Mouse (Mus musculus) lung, embryonic 14.5 days (tissue): ENCODE measurements around the gene Csn3. TPM values are rescaled to one million over a fixed set of nuclear protein-coding genes. Genes with fewer than 3 reads are reported as not detected.

Experiments
- ATAC-seq: fragments of 200-750 bp; cut with Nextera tagmentation; 2 replicates; pipeline ENCODE4 v1.8.0; 2017; ENCODE audit warnings: mild to moderate bottlenecking, moderate TSS enrichment, moderate library complexity; ENCODE audit not compliant: insufficient read depth
- DNase-seq: peaks from one replicate; pipeline ENCODE4 v3.0.0-alpha.2; 2015
- H3K27ac ChIP-seq: fragments of 300-500 bp; sonication (generic); 2 replicates; pipeline ENCODE4 v1.5.1; 2014; ENCODE audit warnings: low read depth, mild to moderate bottlenecking, moderate library complexity
- H3K27me3 ChIP-seq: fragments of 300-500 bp; sonication (generic); 2 replicates; pipeline ENCODE4 v1.6.1; 2014; ENCODE audit warnings: low read length, control low read depth; ENCODE audit not compliant: insufficient read depth
- H3K36me3 ChIP-seq: fragments of 300-500 bp; sonication (generic); 2 replicates; pipeline ENCODE4 v1.6.1; 2014; ENCODE audit warnings: control low read depth; ENCODE audit not compliant: insufficient read depth
- H3K4me1 ChIP-seq: fragments of 300-500 bp; sonication (generic); 2 replicates; pipeline ENCODE4 v1.6.1; 2014; ENCODE audit warnings: antibody characterized with exemption, control low read depth; ENCODE audit not compliant: insufficient read depth
- H3K4me2 ChIP-seq: fragments of 300-500 bp; sonication (generic); 2 replicates; pipeline ENCODE4 v1.6.1; 2014; ENCODE audit warnings: mild to moderate bottlenecking
- H3K4me3 ChIP-seq: fragments of 300-500 bp; sonication (generic); 2 replicates; pipeline ENCODE4 v1.5.1; 2014; ENCODE audit warnings: low read depth, low read length
- H3K9ac ChIP-seq: fragments of 300-500 bp; sonication (generic); 2 replicates; pipeline ENCODE4 v1.6.1; 2014
- H3K9me3 ChIP-seq: fragments of 300-500 bp; sonication (generic); 2 replicates; pipeline ENCODE4 v1.6.1; 2016; ENCODE audit warnings: low read depth, low read length, control low read depth
- CTCF ChIP-seq: IDR thresholded peaks from 2 replicates; pipeline ENCODE4 v1.5.1; 2016; ENCODE audit warnings: antibody characterized with exemption, low read depth
- WGBS: fragments of 180-500 bp; shearing (Covaris S2); extraction: QIAGEN DNeasy Blood & Tissue Kit; methylation state at CpG from one replicate; pipeline ENCODE4 v1.1.7; 2014; 5-methylcytosine and 5-hydroxymethylcytosine counted together
- polyA plus RNA-seq: library from polyadenylated mRNA; unstranded; fragments of >200 nt; fragmentation: Nextera tagmentation; extraction: Ambion mirVana; gene quantifications from 2 replicates; pipeline ENCODE4 v1.2.1, GENCODE M21; 2014

Csn3 gene
- not detected in 2 replicates for polyA plus RNA-seq

DNA sequence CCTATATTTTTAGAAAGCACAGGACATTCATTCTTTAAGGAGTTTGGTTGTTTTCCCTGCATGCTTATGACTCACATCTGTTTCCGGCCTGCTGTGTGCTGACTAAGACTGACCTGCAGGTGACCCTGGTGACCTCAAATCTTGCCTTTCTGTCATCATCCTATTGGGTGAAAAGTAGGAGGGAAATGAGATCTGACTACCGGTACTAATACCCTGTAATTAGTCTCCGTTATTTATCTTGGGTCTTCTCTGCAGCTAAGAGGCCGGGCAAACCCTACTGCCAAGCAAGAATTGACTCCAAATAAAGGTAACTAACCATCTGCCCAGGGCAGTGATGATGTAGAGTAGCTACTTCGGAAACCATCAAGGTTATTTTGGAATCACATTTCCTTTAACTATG lies at the start of gene Csn3:
TSS of gene Csn3 (plus strand) at position 208 of the 400 bp plus-strand sequence.
- DNase-seq (no peak), ATAC-seq (no peak)
- Histone ChIP-seq H3K4me1 (no peaks in the 10 kb centered on the region), H3K4me2 (no peak within 1 kb of the TSS), H3K36me3 (no peaks in the 10 kb centered on the region), H3K9me3 (no peaks in the 10 kb centered on the region), H3K9ac (no peak within 1 kb of the TSS), H3K27ac (no peak within 1 kb of the TSS), H3K27me3 (no peaks in the 10 kb centered on the region), H3K4me3 (no peak within 1 kb of the TSS)
- TF ChIP-seq CTCF = no peak
- WGBS = 37% methylated on average over 5 of the region's 5 CpGs

GRCm38 (mm10) chr5:87884729-87885128 lies 40.6 kb upstream of the Csn3 start, which contains the start of gene Odam:
Odam (plus strand) TSS chr5:87885029.
- ATAC-seq = no peak
- Histone ChIP-seq H3K9me3 (no peaks in the 10 kb centered on the region), H3K9ac (no peak within 1 kb of the TSS), H3K4me2 (no peak within 1 kb of the TSS), H3K27me3 (no peaks in the 10 kb centered on the region), H3K27ac (no peak within 1 kb of the TSS), H3K4me3 (no peak within 1 kb of the TSS), H3K36me3 (no peaks in the 10 kb centered on the region), H3K4me1 (no peaks in the 10 kb centered on the region)
- DNase-seq = no peak
- WGBS = 89% methylated on average over 1 of the region's 1 CpGs
- no peak for TF ChIP-seq CTCF

DNA sequence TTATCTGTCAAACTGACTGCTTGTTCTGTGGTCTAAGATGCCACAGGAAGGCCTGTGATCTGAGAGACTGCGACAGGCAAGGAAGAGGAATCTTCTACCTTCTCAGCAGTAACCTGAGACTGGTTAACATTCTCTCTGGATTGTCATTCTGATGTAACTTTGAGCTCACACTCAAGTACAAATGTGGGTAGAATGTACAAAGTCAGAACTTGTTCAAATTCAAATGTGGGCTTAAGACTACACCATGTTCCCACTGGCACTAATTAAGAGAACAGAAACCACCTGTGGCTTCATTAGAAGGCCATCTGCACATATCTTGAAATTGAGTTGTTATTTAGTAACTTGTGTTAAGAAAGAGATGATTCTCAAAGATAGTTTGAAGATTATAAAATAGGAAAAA lies 6.2 kb downstream of the Csn3 start:
- no peaks in the 10 kb centered on the region for H3K36me3 ChIP-seq
- no peak overlapping the region for H3K9ac ChIP-seq
- H3K9me3 ChIP-seq = no peaks in the 10 kb centered on the region
- no peaks in the 10 kb centered on the region for H3K27me3 ChIP-seq
- no peak overlapping the region for H3K27ac ChIP-seq
- 74% methylated on average over 1 of the region's 1 CpGs for WGBS
- H3K4me3 ChIP-seq = no peak overlapping the region
- no peak overlapping the region for H3K4me2 ChIP-seq
- ATAC-seq = no peak
- no peak for TF ChIP-seq CTCF
- DNase-seq = no peak
- no peaks in the 10 kb centered on the region for H3K4me1 ChIP-seq

- Histone ChIP-seq H3K4me3 (no peak overlapping the region), H3K9ac (no peak overlapping the region), H3K27ac (no peak overlapping the region), H3K4me2 (no peak overlapping the region), H3K27me3 (no peaks in the 10 kb centered on the region), H3K36me3 (no peaks in the 10 kb centered on the region), H3K4me1 (no peaks in the 10 kb centered on the region), H3K9me3 (no peaks in the 10 kb centered on the region)
- TF ChIP-seq CTCF = 0 out of 2 replicates have a peak, but pooled peaks have one; percentile 2
- ATAC-seq (no peak), DNase-seq (peak; percentile 34)
- WGBS = 31% methylated on average over 3 of the region's 3 CpGs
Observed at GRCm38 (mm10) chr5:87940752-87941151, 15.4 kb downstream of the Csn3 start.

DNA sequence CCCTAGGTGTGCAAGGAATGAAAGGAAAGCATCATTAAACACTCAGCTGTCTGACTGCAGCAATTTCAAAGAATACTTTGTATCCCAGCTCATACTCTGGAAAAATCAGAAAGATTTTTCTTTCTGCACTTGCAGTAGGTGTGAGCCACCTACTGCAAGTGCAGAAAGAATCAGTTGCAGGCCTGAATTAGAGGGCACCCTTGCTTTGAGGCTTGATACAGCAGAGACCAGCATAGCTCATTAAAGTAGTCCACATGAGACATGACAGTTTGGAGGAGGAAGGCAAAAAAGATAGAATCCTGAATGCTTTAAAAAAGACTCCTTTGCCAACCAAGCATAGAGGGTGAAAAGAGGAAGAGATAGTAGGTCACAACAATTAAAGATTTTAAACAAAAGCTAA lies 17.1 kb downstream of the Csn3 start:
- no peak overlapping the region for H3K4me2 ChIP-seq
- no peaks in the 10 kb centered on the region for H3K4me1 ChIP-seq
- ATAC-seq (no peak), DNase-seq (no peak)
- H3K9ac ChIP-seq = no peak overlapping the region
- no peak for TF ChIP-seq CTCF
- H3K4me3 ChIP-seq = no peak overlapping the region
- no peaks in the 10 kb centered on the region for H3K36me3 ChIP-seq
- H3K27me3 ChIP-seq = no peaks in the 10 kb centered on the region
- H3K27ac ChIP-seq = no peak overlapping the region
- no peaks in the 10 kb centered on the region for H3K9me3 ChIP-seq

- Histone ChIP-seq H3K9me3 (no peaks in the 10 kb centered on the region), H3K4me2 (no peak overlapping the region), H3K27me3 (no peaks in the 10 kb centered on the region), H3K36me3 (no peaks in the 10 kb centered on the region), H3K27ac (no peak overlapping the region), H3K4me1 (no peaks in the 10 kb centered on the region), H3K9ac (no peak overlapping the region), H3K4me3 (no peak overlapping the region)
- no peak for DNase-seq
- TF ChIP-seq CTCF = no peak
- ATAC-seq = no peak
Observed at GRCm38 (mm10) chr5:87951836-87952235, 26.5 kb downstream of the Csn3 start.

GRCm38 (mm10) chr5:87969201-87969600 lies 43.8 kb downstream of the Csn3 start, which contains the start of the genes 2310003L06Rik and Gm28434:
2310003L06Rik (plus strand) TSS chr5:87969459.
Gm28434 (plus strand) TSS chr5:87969517.
- no peak within 1 kb of the TSS for H3K27ac ChIP-seq
- H3K4me1 ChIP-seq = no peaks in the 10 kb centered on the region
- H3K36me3 ChIP-seq = no peaks in the 10 kb centered on the region
- WGBS = 47% methylated on average over 2 of the region's 2 CpGs
- DNase-seq = no peak
- ATAC-seq = no peak
- no peak within 1 kb of the TSS for H3K4me2 ChIP-seq
- H3K9me3 ChIP-seq = no peaks in the 10 kb centered on the region
- no peak for TF ChIP-seq CTCF
- H3K4me3 ChIP-seq = no peak within 1 kb of the TSS
- no peaks in the 10 kb centered on the region for H3K27me3 ChIP-seq
- no peak within 1 kb of the TSS for H3K9ac ChIP-seq

DNA sequence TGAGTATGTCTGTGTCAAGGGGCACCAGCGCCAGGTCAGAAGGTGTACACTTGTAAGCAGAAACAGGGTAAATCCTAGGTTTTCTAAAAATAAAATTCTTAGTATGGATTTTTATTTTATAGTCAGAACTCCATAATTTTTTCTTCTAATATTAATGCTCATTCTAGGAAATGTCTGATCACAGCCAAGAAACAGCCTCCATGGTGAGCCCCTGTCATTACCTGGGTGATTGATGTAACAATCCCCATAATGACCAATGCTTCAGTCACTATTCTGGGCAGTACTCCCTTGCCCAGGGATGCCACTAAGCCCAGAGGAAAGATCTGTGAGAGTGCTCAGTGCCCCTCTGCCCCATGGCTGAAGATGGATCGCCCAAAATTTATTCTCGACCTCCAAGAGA lies 53.8 kb downstream of the Csn3 start, which contains the start of gene Cabs1:
TSS of gene Cabs1 (plus strand) at position 301 of the 400 bp plus-strand sequence.
- ATAC-seq = no peak
- 83% methylated on average over 3 of the region's 3 CpGs for WGBS

More for the DNA sequence above, 53.8 kb downstream of the Csn3 start, which contains the start of gene Cabs1:
- no peak for TF ChIP-seq CTCF
- Histone ChIP-seq H3K9me3 (no peaks in the 10 kb centered on the region), H3K4me3 (no peak within 1 kb of the TSS), H3K4me2 (no peak within 1 kb of the TSS), H3K4me1 (no peaks in the 10 kb centered on the region), H3K27ac (no peak within 1 kb of the TSS), H3K36me3 (no peaks in the 10 kb centered on the region), H3K27me3 (no peaks in the 10 kb centered on the region), H3K9ac (no peak within 1 kb of the TSS)
- no peak for DNase-seq

Other genes starting within 250 kb of the Csn3 start
- not detected in 2 replicates for gene Csn2, start 225.9 kb upstream of the Csn3 start, polyA plus RNA-seq
- gene Csn1s2a, start 151.0 kb upstream of the Csn3 start, polyA plus RNA-seq = not detected in 2 replicates
- not detected in 2 replicates for gene Csn1s2b, start 117.5 kb upstream of the Csn3 start, polyA plus RNA-seq
- gene Prr27, start 99.9 kb upstream of the Csn3 start, polyA plus RNA-seq = not detected in 2 replicates
- not detected in 2 replicates for gene Odam, start 40.5 kb upstream of the Csn3 start, polyA plus RNA-seq
- gene 2310003L06Rik, start 43.9 kb downstream of the Csn3 start, polyA plus RNA-seq = not detected in 2 replicates
- not detected in 2 replicates for gene Gm28434, start 43.9 kb downstream of the Csn3 start, polyA plus RNA-seq
- gene Cabs1, start 53.9 kb downstream of the Csn3 start, polyA plus RNA-seq = not detected in 2 replicates
- not detected in 2 replicates for gene Smr3a, start 77.0 kb downstream of the Csn3 start, polyA plus RNA-seq
- not detected in 2 replicates for gene Smr2, start 161.0 kb downstream of the Csn3 start, polyA plus RNA-seq
- gene Gm11116, start 186.0 kb downstream of the Csn3 start, polyA plus RNA-seq = not detected in 2 replicates
- not detected in 2 replicates for gene Gm11115, start 228.5 kb downstream of the Csn3 start, polyA plus RNA-seq